Mouse (Mus musculus) lung, adult 10 weeks (tissue): ENCODE measurements around the gene Sos2. TPM values are rescaled to one million over a fixed set of nuclear protein-coding genes. Genes with fewer than 3 reads are reported as not detected.

Experiments used
- polyA plus RNA-seq: library from polyadenylated mRNA; stranded (reverse); fragments of 350-450 nt; fragmentation: Illumina TruSeq; extraction: RNeasy Lipid Tissue Mini Kit (QIAGEN cat#74804); gene quantifications from one replicate; pipeline ENCODE4 v1.2.3, GENCODE M21; 2014; ENCODE audit warnings: low read depth, low replicate concordance; ENCODE audit not compliant: insufficient read depth

Sos2 gene
- polyA plus RNA-seq, result 15.7 TPM

GRCm38 (mm10) chr12:69681566-69682061, at the start of gene Sos2:
Gene Sos2 (minus strand): TSS chr12:69681852.

GRCm38 (mm10) chr12:69724711-69725460, 43.2 kb upstream of the Sos2 start, which contains the start of the genes L2hgdh and Atp5s:
Gene L2hgdh (minus strand): TSS chr12:69724873.
Gene Atp5s (plus strand): TSS chr12:69724950.

GRCm38 (mm10) chr12:69582613-69583269, 98.9 kb downstream of the Sos2 start, which contains the start of gene Vcpkmt:
Gene Vcpkmt (minus strand): TSS chr12:69583028.

Other genes starting within 250 kb of the Sos2 start
- gene Vcpkmt, start 98.8 kb downstream of the Sos2 start, polyA plus RNA-seq, result 10.6 TPM
- 2.6 TPM for gene L2hgdh, start 43.0 kb upstream of the Sos2 start, polyA plus RNA-seq
- gene Atp5s, start 43.1 kb upstream of the Sos2 start, polyA plus RNA-seq, result 10.9 TPM
- 1.0 TPM for gene Cdkl1, start 109.4 kb upstream of the Sos2 start, polyA plus RNA-seq
- 1.1 TPM for gene Atl1, start 210.8 kb upstream of the Sos2 start, polyA plus RNA-seq
- 10.6 TPM for gene Map4k5, start 211.3 kb upstream of the Sos2 start, polyA plus RNA-seq